Mouse (Mus musculus) spleen, adult 2 months (tissue): ENCODE results near the gene Ccdc34. TPM values are rescaled to one million over a fixed set of nuclear protein-coding genes. Genes with fewer than 3 reads are reported as not detected.

ENCODE experiments used
- DNase-seq, 2 experiments: peaks; one replicate each; pipeline versions ENCODE4 v3.0.0 to v3.0.0-alpha.2; 2012 to 2021; ENCODE audit warnings: low spot score in 2 of 2, low read depth in 1 of 2
- H3K27ac ChIP-seq: fragments of 200-500 bp; 2 replicates; pipeline ENCODE4 v1.5.1; 2012; ENCODE audit warnings: low read length, inconsistent platforms; ENCODE audit not compliant: insufficient read depth
- H3K27me3 ChIP-seq: fragments of 200-500 bp; 2 replicates; pipeline ENCODE4 v1.6.1; 2012; ENCODE audit warnings: mild to moderate bottlenecking, moderate library complexity, low read length, inconsistent platforms; ENCODE audit not compliant: control insufficient read depth, insufficient read depth
- H3K36me3 ChIP-seq: fragments of 200-500 bp; 2 replicates; pipeline ENCODE4 v1.6.1; 2012; ENCODE audit warnings: mild to moderate bottlenecking, low read length, inconsistent platforms; ENCODE audit not compliant: control insufficient read depth, insufficient read depth
- H3K4me1 ChIP-seq: fragments of 200-500 bp; 2 replicates; pipeline ENCODE4 v1.6.1; 2011; ENCODE audit warnings: inconsistent platforms; ENCODE audit not compliant: control insufficient read depth, insufficient read depth, insufficient read length
- H3K4me3 ChIP-seq: fragments of 200-500 bp; 2 replicates; pipeline ENCODE4 v1.5.1; 2011; ENCODE audit warnings: mild to moderate bottlenecking, inconsistent platforms; ENCODE audit not compliant: insufficient read depth, insufficient read length; ENCODE audit errors: extremely low read depth
- CTCF ChIP-seq: fragments of 200-500 bp; IDR thresholded peaks from 2 replicates; pipeline ENCODE4 v1.5.1; 2011; ENCODE audit warnings: mild to moderate bottlenecking, inconsistent platforms; ENCODE audit not compliant: insufficient read depth, insufficient read length, insufficient replicate concordance; ENCODE audit errors: extremely low read depth
- POLR2A ChIP-seq: fragments of 200-500 bp; IDR thresholded peaks from 2 replicates; pipeline ENCODE4 v1.6.1; 2011; ENCODE audit warnings: low read depth, low read length, inconsistent platforms
- WGBS: fragments of 180-500 bp; shearing (Covaris S2); methylation state at CpG from one replicate; pipeline ENCODE4 v1.1.7; 2018; 5-methylcytosine and 5-hydroxymethylcytosine counted together
- polyA plus RNA-seq: library from polyadenylated mRNA; depleted of rRNA; stranded (reverse); fragments of >200 nt; gene quantifications from 2 replicates; pipeline ENCODE4 v1.2.3, GENCODE M21; 2012

The Ccdc34 gene
- polyA plus RNA-seq, 1 experiment = 3.3 TPM

- WGBS = 88% methylated on average over 2 of the region's 2 CpGs
These were observed 41.4 kb upstream of the Ccdc34 start for GRCm38 (mm10) chr2:109976181-109976580.

GRCm38 (mm10) chr2:109977322-109977721, 40.3 kb upstream of the Ccdc34 start:
- Histone ChIP-seq H3K4me1 (no peaks in the 10 kb centered on the region), H3K36me3 (no peaks in the 10 kb centered on the region), H3K27ac (no peak overlapping the region), H3K4me3 (no peak overlapping the region), H3K27me3 (no peaks in the 10 kb centered on the region)
- TF ChIP-seq CTCF (no peak), POLR2A (no peak)
- DNase-seq = no peak
- WGBS = 87% methylated on average over 6 of the region's 6 CpGs

More at GRCm38 (mm10) chr2:109976181-109976580, 41.4 kb upstream of the Ccdc34 start:
- Histone ChIP-seq H3K4me3 (no peak overlapping the region), H3K36me3 (no peaks in the 10 kb centered on the region), H3K27ac (no peak overlapping the region), H3K27me3 (no peaks in the 10 kb centered on the region), H3K4me1 (no peaks in the 10 kb centered on the region)
- no peak for TF ChIP-seq POLR2A
- TF ChIP-seq CTCF = no peak
- DNase-seq = no peak

GRCm38 (mm10) chr2:109979209-109979608, 38.4 kb upstream of the Ccdc34 start:
- H3K36me3 ChIP-seq = no peaks in the 10 kb centered on the region
- no peak for DNase-seq
- no peak for TF ChIP-seq CTCF
- no peak for TF ChIP-seq POLR2A

GRCm38 (mm10) chr2:109983435-109983834, 34.2 kb upstream of the Ccdc34 start:
- no peaks in the 10 kb centered on the region for H3K36me3 ChIP-seq
- 91% methylated on average over 6 of the region's 6 CpGs for WGBS
- DNase-seq = no peak
- no peaks in the 10 kb centered on the region for H3K27me3 ChIP-seq
- no peak overlapping the region for H3K4me3 ChIP-seq
- TF ChIP-seq CTCF (no peak), POLR2A (no peak)
- no peaks in the 10 kb centered on the region for H3K4me1 ChIP-seq
- H3K27ac ChIP-seq = no peak overlapping the region

More at GRCm38 (mm10) chr2:109979209-109979608, 38.4 kb upstream of the Ccdc34 start:
- Histone ChIP-seq H3K27me3 (no peaks in the 10 kb centered on the region), H3K4me1 (no peaks in the 10 kb centered on the region), H3K27ac (no peak overlapping the region), H3K4me3 (no peak overlapping the region)

- H3K4me1 ChIP-seq = no peaks in the 10 kb centered on the region
These were observed 32.7 kb upstream of the Ccdc34 start for GRCm38 (mm10) chr2:109984930-109985329.

GRCm38 (mm10) chr2:109985560-109985959, 32.1 kb upstream of the Ccdc34 start:
- Histone ChIP-seq H3K27me3 (no peaks in the 10 kb centered on the region), H3K27ac (no peak overlapping the region), H3K36me3 (no peaks in the 10 kb centered on the region), H3K4me3 (no peak overlapping the region), H3K4me1 (no peaks in the 10 kb centered on the region)
- TF ChIP-seq CTCF = no peak
- TF ChIP-seq POLR2A = no peak
- 88% methylated on average over 9 of the region's 9 CpGs for WGBS
- DNase-seq = no peak

More at GRCm38 (mm10) chr2:109984930-109985329, 32.7 kb upstream of the Ccdc34 start:
- DNase-seq = no peak
- Histone ChIP-seq H3K27ac (no peak overlapping the region), H3K36me3 (no peaks in the 10 kb centered on the region), H3K4me3 (no peak overlapping the region), H3K27me3 (no peaks in the 10 kb centered on the region)
- TF ChIP-seq CTCF = no peak
- WGBS = 76% methylated on average over 1 of the region's 1 CpGs

GRCm38 (mm10) chr2:109986036-109986785, 31.4 kb upstream of the Ccdc34 start:
- H3K27me3 ChIP-seq = no peaks in the 10 kb centered on the region
- no peak for TF ChIP-seq CTCF
- TF ChIP-seq POLR2A = no peak
- no peaks in the 10 kb centered on the region for H3K4me1 ChIP-seq
- WGBS = 86% methylated on average over 11 of the region's 11 CpGs
- no peak overlapping the region for H3K4me3 ChIP-seq
- DNase-seq = no peak
- no peak overlapping the region for H3K27ac ChIP-seq
- H3K36me3 ChIP-seq = no peaks in the 10 kb centered on the region
